Mouse (Mus musculus) kidney, adult 11 months (tissue): ENCODE data around the gene Begain.

Source experiments
- DNase-seq: peaks from one replicate; pipeline ENCODE4 v3.0.0; 2022

Gene Begain

GRCm38 (mm10) chr12:109049949-109050348, 18.1 kb downstream of the Begain start:
- no peak for DNase-seq

- DNase-seq = no peak
These were observed 22.4 kb downstream of the Begain start for GRCm38 (mm10) chr12:109045581-109045980.

GRCm38 (mm10) chr12:109044497-109044896, 23.5 kb downstream of the Begain start:
- no peak for DNase-seq

DNA sequence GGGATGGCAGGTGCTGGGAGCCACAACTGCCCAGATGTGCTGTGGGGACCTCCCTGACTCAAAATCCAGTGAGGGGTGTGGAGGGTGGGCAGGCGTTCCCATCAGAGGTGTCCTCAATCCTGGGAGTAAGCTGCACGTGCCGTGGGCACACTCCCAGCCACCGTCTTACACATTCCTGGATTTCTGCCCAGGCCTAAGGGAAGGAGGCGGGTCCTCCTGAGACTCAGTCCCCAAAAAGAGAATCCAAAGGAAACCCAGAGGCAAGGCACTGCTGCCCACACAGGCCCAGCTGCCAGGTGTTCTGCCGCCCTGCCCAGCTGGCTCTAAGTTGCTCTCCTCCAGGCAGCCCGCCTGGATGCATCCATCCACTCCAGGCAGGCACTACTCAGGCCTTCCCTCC, 28.7 kb downstream of the Begain start:
- no peak for DNase-seq

DNA sequence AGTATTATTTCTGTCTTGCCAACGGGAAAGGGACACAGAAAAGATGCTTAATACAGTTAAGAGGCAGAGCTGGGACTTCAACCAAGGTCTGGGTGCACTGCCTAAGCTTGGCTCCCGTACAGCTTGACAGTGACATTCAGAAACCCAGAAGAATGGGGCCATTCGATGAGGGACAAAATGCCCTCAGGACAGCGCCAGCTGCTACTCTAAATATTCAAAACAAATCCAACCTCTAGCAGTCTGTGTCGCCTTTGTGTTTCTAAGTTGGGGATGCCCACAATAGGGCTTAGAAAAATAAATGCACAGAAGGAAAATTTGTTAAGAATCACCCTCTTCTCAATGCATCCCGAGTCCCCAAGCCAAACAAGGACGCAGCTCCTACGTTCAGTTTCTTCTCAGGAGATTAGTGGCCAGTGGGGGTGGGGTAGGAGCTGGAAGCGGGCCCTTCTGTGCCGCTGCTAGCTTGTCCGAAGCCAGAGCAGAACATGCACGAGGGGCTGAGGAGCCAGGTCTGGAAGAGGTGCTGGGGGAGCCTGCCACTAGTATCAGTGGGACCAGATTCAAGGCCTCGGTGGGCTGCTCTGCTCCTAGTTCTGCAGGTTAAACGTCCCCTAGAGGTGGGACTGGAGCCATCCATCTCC, 29.7 kb downstream of the Begain start:
- DNase-seq = no peak

- DNase-seq = no peak
These were observed 31.0 kb downstream of the Begain start for GRCm38 (mm10) chr12:109037026-109037425.

DNA sequence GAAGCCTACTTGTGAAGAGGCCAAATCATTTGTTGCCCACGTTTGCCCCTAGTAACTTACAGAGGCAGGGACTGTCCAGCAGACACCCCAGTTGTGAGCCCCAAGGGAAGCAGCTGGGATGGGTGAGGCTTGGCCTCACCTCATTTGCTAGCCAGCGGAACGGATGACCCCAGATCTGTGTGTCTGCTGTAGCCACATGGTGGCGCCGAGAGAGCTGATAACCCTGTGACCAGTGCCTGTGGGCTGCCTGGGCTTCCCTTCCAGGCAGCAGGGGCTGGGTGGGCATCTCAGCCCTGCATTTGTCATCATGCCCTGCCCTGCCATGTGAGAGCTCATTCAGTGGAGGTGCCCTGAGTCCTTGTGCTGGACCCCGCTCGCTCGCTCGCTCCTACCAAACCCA, 44.2 kb downstream of the Begain start:
- no peak for DNase-seq

DNA sequence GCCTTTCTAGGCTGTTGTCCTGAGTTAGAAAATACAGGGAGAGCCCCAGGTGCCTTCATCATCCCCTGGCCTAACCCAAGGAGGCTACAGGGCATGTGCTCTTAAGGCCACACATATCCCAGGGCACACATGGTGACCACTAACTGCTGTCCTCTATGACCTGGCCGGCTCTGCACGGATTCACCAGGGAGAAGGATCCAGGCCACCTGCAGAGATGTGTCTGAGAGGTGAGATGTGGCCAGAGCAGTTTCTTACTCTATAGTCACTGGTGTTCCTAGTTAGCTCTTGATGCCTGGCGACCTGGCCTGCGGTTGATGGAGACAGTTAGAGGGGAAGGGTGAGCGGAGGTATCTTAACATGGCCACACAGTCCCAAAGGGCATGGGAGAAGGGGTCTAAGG, 45.1 kb downstream of the Begain start:
- DNase-seq = no peak

DNA sequence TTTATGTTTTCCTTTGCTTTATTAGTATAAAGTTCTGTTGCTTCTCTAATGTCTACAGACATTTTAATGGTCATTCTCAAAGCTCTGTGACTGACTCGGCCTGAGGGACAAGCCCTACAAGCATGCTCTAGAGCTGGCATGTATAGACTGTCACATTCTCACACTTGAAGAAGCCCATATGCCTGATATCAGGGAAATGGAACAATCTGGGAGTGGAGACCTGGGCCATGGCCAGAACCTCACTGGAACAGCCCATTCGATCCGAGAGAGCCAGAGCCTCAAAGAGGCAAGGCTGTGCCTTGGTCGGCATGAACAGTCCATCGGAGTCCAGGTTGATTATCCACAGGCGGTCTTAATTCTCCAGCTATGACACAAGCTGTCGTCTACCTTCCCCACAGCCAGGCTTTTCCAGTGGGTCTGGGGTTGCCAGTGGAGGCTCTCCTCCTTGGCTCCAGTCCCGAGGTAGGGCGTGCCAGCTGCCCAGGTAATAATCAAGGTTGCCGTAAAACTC, 45.8 kb downstream of the Begain start:
- DNase-seq = no peak

GRCm38 (mm10) chr12:109010070-109010649, 57.9 kb downstream of the Begain start:
- no peak for DNase-seq

DNA sequence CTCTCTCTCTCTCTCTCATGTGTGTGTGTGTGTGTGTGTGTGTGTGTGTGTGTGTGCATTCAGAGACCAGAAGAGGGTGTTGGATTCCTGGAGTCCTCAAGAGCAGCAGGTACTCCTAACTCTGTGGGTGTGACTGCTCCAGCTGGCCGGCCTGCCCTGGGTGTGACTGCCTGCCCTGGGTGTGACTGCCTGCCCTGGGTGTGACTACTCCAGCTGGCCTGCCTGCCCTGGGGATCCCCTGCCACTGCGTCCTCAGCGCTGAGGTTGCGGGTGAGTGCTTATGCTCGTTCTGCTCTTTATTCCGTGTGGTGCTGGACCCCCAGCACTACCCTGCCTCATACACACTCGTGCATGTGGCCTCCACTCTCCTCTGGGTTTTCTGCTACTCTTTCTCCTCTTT, 65.0 kb downstream of the Begain start:
- no peak for DNase-seq

DNA sequence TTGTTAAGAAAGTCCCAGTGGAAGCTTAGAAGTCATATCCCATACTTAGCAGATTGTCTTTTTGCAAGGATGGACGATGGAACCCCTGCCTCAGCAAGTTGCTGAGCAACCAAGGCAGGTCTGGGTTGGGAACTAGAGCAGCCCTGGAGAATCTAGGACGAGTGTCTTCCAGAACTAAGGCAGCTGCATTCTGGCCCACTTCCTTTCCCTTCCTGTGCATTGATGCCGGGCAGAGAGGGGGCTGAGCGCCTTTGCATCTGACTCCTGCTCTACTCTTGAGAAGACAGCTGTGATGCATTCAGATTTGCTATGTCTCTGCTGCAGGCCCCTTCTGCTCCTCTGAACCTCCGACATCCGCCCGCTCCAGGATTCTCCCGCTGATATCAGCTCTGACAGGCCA, 70.8 kb downstream of the Begain start:
- DNase-seq = no peak

DNA sequence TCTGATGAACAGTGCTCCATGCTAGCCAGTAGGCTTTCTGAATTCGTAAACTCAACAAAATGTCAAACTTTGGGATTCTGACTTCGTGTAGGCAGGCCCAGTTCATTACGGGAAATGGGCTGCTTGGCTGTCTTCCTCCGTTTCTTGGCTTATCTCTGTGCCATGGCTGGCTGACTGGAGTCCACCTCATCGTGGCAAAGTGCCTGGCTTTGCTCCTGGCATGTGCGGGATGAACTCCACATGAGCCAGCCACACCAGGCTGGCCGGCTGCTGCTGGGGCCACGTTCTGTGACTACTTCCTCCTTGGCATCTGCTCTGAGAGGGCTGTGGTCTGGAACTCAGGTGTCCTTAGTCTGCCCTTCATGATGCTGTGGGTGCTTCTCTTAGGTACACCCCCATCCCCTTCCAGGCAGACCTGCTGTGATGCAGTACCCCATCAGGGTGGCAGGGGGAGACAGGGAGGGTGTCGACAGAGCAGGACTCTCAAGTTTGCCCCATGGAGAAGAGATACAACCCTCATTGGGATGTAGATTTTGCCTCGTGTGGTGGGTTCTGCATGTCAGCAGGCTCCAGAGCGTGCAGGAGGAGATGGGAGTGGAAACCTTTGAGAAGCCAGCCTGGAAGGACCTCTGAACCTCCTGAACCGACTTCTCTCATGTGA, 71.9 kb downstream of the Begain start:
- no peak for DNase-seq

- DNase-seq = peak; percentile 35
These were observed 73.5 kb downstream of the Begain start for GRCm38 (mm10) chr12:108994436-108995031.

DNA sequence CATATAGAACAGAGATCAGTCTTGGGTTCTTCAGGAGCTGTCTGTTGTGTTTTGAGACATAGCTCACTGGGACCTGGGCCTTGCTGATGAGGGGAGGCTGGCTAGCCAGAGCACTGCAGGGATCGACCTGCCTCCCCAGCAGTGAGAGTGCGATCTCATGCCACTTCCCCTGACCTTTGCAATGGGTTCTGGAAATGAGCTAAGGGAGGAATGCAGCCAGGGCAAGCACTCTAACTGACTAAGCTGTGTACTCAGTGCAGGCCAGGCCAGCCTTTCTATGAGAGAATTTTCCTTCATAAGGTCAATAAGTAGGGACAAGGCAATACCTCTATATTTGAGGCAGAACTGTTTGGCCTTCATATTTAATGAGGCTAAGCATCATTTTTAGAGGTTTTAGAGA, 75.0 kb downstream of the Begain start:
- DNase-seq = no peak

- peak; percentile 25 for DNase-seq
These were observed 77.6 kb downstream of the Begain start for GRCm38 (mm10) chr12:108990425-108990824.

DNA sequence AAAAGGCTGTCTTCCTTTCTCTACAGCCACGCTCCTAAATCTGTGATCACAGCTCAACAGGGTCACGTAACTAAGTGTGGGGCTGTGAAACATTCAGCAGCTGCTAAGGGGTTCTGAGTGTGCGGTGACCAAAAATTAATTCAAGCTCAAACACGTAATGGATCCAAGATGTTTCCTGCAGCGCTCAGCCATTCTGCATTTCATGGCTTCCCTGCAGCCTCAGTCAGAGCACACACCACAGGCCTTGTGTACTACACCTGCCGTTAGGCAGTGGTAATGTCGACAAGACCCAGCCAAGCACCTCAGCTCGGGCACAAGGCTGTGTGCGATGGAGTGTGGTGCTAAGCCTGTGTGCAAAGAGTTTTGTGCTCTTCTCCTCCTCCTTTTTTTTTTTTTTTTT, 80.6 kb downstream of the Begain start:
- no peak for DNase-seq

DNA sequence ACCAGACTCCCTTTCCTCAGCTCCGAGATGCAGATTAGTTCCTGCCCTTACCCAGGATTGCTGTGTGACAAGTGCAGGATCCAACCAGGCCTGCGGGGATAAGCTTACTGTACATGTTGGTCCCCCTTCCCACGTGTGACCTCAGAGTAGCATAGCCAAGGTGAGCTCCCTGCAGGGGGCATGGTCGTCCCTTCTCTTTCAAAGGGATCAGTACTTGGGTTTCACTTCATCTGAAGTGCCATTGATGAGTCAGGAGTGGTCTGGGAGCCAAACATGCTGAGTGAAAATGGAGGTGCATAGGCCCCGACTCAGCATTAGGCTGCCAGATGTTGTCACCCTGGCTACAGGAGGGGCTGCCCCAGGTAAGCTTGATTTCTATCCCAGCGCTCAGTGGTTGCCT, 83.0 kb downstream of the Begain start:
- DNase-seq = no peak

DNA sequence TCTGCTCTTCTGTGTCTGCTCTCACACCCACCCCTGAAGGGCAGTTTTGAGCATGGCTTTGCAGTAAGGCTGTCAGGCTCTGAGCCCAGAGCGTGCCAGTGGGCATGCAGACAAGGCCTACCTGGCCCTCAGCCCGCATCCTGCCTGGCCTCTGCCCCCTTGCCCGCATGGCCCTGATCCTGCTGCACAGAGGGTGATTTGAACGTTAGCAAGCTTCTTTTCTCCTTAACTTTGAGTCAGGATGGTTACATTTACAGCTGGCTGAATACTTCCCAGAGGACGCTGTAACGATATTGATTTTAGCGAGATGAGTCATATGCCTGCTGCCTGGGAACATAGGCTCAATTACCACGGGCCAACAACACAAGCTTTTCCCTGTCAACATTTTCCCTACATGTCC, 83.5 kb downstream of the Begain start:
- DNase-seq = peak; percentile 72

DNA sequence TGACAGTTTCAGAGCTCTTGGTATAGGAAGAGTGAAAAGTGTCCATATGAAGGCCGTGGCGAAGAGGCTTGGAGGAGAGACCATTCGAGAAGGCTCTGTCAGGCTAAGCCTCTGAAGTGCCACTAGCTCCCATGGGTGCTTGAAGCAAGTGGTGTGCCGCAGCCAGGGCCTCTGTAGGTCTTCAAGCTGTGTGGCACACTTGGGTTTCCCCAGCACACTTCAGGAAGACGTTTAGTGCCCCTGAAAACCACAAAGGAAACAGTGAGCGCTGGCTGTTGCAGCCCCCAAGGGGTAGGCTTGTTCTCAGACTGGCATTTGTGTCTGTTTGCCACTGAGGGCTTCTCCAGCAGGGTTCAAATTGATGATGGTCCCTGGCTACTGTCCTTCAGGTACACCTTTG, 84.5 kb downstream of the Begain start:
- DNase-seq = no peak

DNA sequence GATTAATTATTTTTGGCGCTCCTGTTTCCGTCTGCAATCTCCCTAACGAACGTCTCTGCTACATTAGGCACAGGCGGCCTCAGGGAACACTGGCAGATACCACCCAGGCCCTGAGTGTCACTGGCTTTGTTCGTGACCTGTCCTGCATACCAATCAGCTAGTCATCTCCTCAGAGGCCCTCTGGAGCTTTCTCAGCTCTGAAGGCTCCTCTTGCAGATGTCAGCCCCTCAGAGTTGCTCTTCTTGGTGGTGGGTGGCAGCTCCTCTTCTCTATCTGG, 85.4 kb downstream of the Begain start:
- DNase-seq = no peak
